Mouse (Mus musculus): ENCODE measurements around the gene Insl5. TPM values are rescaled to one million over a fixed set of nuclear protein-coding genes. Genes with fewer than 3 reads are reported as not detected.

The Insl5 gene
- polyA plus RNA-seq, 1 experiment from 2014 or later = 0.30 TPM

DNA sequence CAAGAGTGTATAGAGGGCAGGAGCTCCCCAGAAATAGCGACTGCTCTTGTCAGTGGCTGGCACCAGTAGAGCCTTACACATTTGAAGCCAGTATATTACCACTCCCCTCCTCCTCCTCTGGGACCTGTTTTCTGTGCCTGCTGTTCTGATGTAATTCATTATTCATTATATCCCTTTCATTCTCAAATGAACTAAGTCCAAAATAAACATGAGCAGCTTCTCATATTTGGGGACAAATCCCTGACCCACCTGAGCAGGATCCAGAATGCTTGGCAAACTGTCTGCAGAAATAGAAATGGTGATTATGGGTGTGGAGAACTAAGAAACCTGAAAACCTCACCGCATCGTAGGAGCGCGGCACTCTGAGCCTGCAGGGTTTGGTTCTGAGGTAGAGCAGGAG, 57.0 kb downstream of the Insl5 start:
- WGBS = 92% methylated on average over 5 of the region's 5 CpGs

More for the DNA sequence above, 57.0 kb downstream of the Insl5 start:
- Histone ChIP-seq H3K4me1 (no peaks in the 10 kb centered on the region), H3K36me3 (no peaks in the 10 kb centered on the region), H3K4me3 (no peak overlapping the region), H3K27me3 (no peaks in the 10 kb centered on the region), H3K9me3 (no peaks in the 10 kb centered on the region), H3K9ac (no peak overlapping the region), H3K27ac (no peak overlapping the region), H3K4me2 (no peak overlapping the region)
- no peak for ATAC-seq (ENCODE audit: borderline replicate concordance, extremely low read depth, low FRiP score, low TSS enrichment)

Other genes with a start within 250 kb of the Insl5 start
- 0.90 and 0.98 TPM in 2 replicates for gene Tctex1d1, start 48.2 kb downstream of the Insl5 start, polyA plus RNA-seq (2015; fragmentation: Nextera tagmentation; extraction: Ambion mirVana)
- 40.9 and 41.0 TPM in 2 replicates for gene Mier1, start 87.5 kb upstream of the Insl5 start, polyA plus RNA-seq (2015; fragmentation: Nextera tagmentation; extraction: Ambion mirVana)
- gene Wdr78, start 87.7 kb upstream of the Insl5 start, polyA plus RNA-seq (2015; fragmentation: Nextera tagmentation; extraction: Ambion mirVana) = 4.6 and 5.0 TPM in 2 replicates
- gene Slc35d1, start 188.3 kb upstream of the Insl5 start, polyA plus RNA-seq (2015; fragmentation: Nextera tagmentation; extraction: Ambion mirVana) = 8.0 and 10.7 TPM in 2 replicates